Mouse (Mus musculus) ES-E14 (cell line): ENCODE results near the gene Gm3591.
"Not testable (repeated sequence)": the region's sequence is repeated elsewhere in the genome, so short reads cannot be mapped to it uniquely, and the experiment has no call there.

Experiments
- HCFC1 ChIP-seq: IDR thresholded peaks from 2 replicates; pipeline ENCODE4 v1.6.1; 2012; ENCODE audit warnings: low read length, inconsistent platforms, borderline replicate concordance; ENCODE audit not compliant: insufficient read depth
- MAFK ChIP-seq: IDR thresholded peaks from 2 replicates; pipeline ENCODE4 v1.6.1; 2014; ENCODE audit warnings: mild to moderate bottlenecking, low read depth, low read length, inconsistent platforms; ENCODE audit not compliant: insufficient read depth
- ZC3H11A ChIP-seq: IDR thresholded peaks from 2 replicates; pipeline ENCODE4 v1.6.1; 2012; ENCODE audit warnings: low read depth, mild to moderate bottlenecking, inconsistent platforms, low read length, borderline replicate concordance

GRCm38 (mm10) chr14:6440206-6440605 is 27.9 kb upstream of the Gm3591 start:
- TF ChIP-seq MAFK, ZC3H11A, HCFC1: not testable (repeated sequence)
